Mouse (Mus musculus) stomach, postnatal 0 days (tissue): ENCODE data around the gene G3bp1.

Experiments
- CTCF ChIP-seq: IDR thresholded peaks from 2 replicates; pipeline ENCODE4 v1.5.1; 2016; ENCODE audit warnings: antibody characterized with exemption, low read depth, mild to moderate bottlenecking, moderate library complexity
- EP300 ChIP-seq: optimal IDR thresholded peaks from 2 replicates; pipeline ENCODE3; 2016; ENCODE audit warnings: antibody characterized with exemption

GRCm38 (mm10) chr11:55485443-55485842 lies 16.0 kb downstream of the G3bp1 start:
- no peak for TF ChIP-seq CTCF
- TF ChIP-seq EP300 = no peak
